Mouse (Mus musculus): ENCODE measurements at regions not wholly inside any gene's neighbourhood (a gene's known extent, or its start where the extent isn't known, plus 50 kb on each side); places are given as distances from the start of the nearest gene placed in this dataset.

- no peak for DNase-seq
Observed at GRCm38 (mm10) chr11:91133753-91134270, 443.5 kb downstream of the Kif2b start.

- DNase-seq: no peak
Observed at GRCm38 (mm10) chr11:91132771-91133380, 444.5 kb downstream of the Kif2b start.

- no peak for DNase-seq
Observed at GRCm38 (mm10) chr11:91131960-91132359, 443.8 kb upstream of the Tom1l1 start.

DNA sequence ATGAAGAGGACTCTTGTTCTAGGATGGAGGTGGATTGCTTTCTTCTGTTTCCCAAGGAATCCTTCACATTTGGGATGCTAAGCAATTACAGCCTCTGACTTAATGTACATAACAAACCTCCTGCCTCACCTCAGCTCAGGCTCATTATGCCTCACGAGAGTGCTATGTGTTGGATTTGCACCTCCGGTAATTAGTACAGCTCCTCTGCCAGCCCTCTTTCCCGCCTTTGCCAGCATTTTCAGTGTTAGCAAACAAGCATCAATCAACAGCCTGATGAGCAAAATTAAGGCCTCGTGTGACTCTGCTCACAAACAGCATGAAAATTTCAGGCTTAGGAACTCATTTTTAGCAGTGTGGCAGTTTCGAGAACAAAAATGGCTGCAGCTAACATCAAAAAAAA, 410.0 kb upstream of the Tom1l1 start:
- DNase-seq: no peak

DNA sequence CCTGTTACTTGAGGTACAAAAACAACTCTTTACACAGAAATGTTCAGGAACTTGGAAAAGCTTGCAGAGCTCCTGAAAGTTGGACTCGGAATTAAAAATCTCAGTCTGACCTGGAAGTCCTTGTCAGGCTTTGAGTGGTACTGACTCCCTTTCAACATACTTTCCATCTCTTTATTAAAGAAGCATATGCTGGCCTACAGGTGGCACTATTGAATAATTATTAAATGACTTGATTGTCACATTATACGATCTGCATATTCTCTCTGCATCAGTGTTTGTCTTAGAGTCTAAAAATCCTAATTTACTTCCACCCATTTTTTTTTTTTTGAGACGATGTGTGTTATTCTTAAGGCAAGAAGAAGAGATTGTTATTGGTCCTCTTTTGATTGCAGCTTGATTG, 409.4 kb upstream of the Tom1l1 start:
- no peak for DNase-seq

- DNase-seq: no peak
Observed at GRCm38 (mm10) chr11:91096000-91096652, 408.0 kb upstream of the Tom1l1 start.

GRCm38 (mm10) chr11:91065365-91065764, 377.2 kb upstream of the Tom1l1 start:
- DNase-seq: no peak

DNA sequence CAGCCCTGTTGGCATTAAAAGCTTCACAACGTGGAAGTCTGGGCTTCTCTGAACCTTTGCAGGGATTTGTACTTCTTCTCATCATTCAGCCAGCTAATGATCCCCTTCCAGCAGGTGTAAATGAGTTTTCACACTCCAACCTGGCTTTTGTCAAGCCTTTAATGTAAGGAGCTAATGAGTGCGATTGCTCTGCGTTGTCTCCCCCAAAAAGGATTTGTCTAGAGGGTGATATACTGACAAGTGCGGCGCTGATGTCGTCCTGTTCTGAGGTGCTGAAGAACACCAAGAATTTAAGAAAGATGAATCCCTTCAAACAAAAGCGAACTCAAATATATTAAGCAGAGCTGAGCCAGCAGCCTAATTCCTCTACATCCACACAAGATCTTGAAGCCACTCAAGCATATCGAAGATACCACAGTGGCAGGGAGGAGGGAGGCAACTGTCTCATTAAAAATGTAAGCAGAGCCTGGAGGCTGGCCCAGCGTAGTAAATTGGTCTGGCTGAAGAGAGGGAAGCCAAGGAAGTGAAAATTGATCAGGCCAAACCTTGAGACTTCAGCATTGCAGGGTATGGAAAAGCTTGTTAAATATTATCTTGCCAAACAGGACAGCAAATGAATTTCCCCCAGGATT, 368.9 kb upstream of the Tom1l1 start:
- no peak for DNase-seq

- DNase-seq: no peak
Observed at GRCm38 (mm10) chr11:91053321-91053720, 365.2 kb upstream of the Tom1l1 start.

DNA sequence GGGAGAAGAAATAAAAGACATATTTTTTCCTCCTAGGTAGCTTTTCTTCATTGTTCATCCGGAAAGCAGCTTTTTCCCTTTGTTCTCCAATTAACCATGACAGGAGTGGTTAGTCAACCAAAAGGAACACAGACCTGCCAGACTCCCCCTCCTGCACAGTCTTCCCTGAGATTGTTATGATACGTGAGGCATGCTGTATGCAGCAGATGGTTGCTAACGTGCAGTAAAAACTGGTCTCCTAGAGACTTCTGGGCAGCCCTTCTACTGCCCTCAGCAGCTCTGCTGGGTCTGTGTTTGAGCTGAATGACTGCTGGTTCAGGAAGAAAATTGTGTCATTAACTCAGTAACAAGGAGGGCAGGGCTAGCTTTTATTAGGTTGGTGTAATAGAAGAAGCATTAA, 363.5 kb upstream of the Tom1l1 start:
- DNase-seq: no peak

DNA sequence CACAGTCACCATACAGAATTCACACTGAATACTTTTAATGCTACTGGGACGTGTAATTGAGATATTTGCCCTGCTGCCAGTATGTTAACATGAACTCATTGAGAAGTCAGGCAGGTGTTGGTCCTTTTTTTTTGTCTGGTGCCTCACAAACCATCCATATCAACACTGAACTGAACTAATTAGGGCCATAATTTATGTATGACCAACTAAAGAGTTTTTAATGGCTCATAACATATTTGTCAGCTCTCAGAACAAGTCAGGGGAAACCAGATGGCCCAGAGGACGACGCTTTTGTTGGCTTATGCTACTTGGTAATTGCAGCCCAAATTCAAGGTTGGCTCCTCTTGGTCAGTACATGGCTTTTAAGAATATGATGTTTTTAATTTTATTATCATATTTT, 353.3 kb upstream of the Tom1l1 start:
- no peak for DNase-seq

Data from kidney, adult 11 months (tissue).